Mouse (Mus musculus): ENCODE measurements around the gene Ddx1.
"Not testable (repeated sequence)": the region's sequence is repeated elsewhere in the genome, so short reads cannot be mapped to it uniquely, and the experiment has no call there.

DNA sequence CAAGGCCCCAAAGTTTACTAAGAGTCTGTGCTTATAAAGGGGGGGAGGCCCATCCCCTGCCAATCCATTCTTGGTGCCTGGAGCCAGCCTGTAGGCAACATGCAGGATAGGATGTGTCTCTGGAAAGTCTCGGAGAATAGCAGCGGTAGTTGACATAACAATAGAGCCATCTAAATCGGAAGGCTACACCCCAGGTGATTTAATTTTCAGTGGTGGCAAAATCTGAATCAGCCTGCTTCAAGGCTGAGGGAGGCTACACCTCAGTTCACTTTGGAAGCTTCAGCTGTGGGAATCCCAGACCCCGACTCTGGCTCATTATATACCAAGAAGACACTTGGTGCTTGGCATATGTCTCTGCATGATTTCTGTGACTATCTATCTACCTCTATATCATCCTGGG lies 64.9 kb downstream of the Ddx1 start:
- TF ChIP-seq ZNF384 (IDR thresholded peaks at IDR 0.05; ENCODE audit: low read depth, low read length); HCFC1 (IDR thresholded peaks at IDR 0.05; ENCODE audit: borderline replicate concordance, insufficient read depth, low read length); CHD2 (IDR thresholded peaks at IDR 0.05; ENCODE audit: low read depth, low read length); MAFK (IDR thresholded peaks at IDR 0.05; ENCODE audit: insufficient read depth, low read depth, low read length): not testable (repeated sequence)

Data from ES-E14 (cell line).